Mouse (Mus musculus): ENCODE data around the gene Zfp646.
A peak's percentile ranks its signal among the peaks of the same experiment; 100 is the strongest.
"Not testable (repeated sequence)": the region's sequence is repeated elsewhere in the genome, so short reads cannot be mapped to it uniquely, and the experiment has no call there.

Gene Zfp646

GRCm38 (mm10) chr7:127879301-127879700 lies 3.3 kb downstream of the Zfp646 start:
- DNase-seq (ENCODE audit: low read depth in 1 of 2, low spot score in 2 of 2) = no peak

GRCm38 (mm10) chr7:127880431-127880830 lies 4.4 kb downstream of the Zfp646 start:
- no peak for DNase-seq (ENCODE audit: low read depth in 1 of 2, low spot score in 2 of 2)

GRCm38 (mm10) chr7:127885951-127886350 lies 9.9 kb downstream of the Zfp646 start:
- no peak for DNase-seq (ENCODE audit: low read depth in 1 of 2, low spot score in 2 of 2)

- no peak for DNase-seq (ENCODE audit: low read depth in 1 of 2, low spot score in 2 of 2)
Observed at GRCm38 (mm10) chr7:127886551-127886950, 10.5 kb downstream of the Zfp646 start.

GRCm38 (mm10) chr7:127887191-127887590 lies 11.2 kb downstream of the Zfp646 start:
- DNase-seq (ENCODE audit: low read depth in 1 of 2, low spot score in 2 of 2) = no peak

- no peak for DNase-seq (ENCODE audit: low read depth in 1 of 2, low spot score in 2 of 2)
Observed at GRCm38 (mm10) chr7:127887781-127888180, 11.8 kb downstream of the Zfp646 start.

- no peak for DNase-seq (ENCODE audit: low read depth in 1 of 2, low spot score in 2 of 2)
Observed at GRCm38 (mm10) chr7:127888821-127889220, 12.8 kb downstream of the Zfp646 start.

- no peak for DNase-seq (ENCODE audit: low read depth in 1 of 2, low spot score in 2 of 2)
Observed at GRCm38 (mm10) chr7:127890798-127891197, 14.8 kb downstream of the Zfp646 start, which contains the start of gene Prss53. Gene Prss53 (minus strand): TSS chr7:127890970.

GRCm38 (mm10) chr7:127894480-127894879 lies 18.5 kb downstream of the Zfp646 start:
- DNase-seq (ENCODE audit: low read depth in 1 of 2, low spot score in 2 of 2) = no peak

- DNase-seq (ENCODE audit: low read depth in 1 of 2, low spot score in 2 of 2) = peak; percentile 75 to 82
Observed at GRCm38 (mm10) chr7:127895442-127895841, 19.4 kb downstream of the Zfp646 start, which contains the start of the genes Gm21974 and Vkorc1. Gene Gm21974 (minus strand): TSS chr7:127895454. Gene Vkorc1 (minus strand): TSS chr7:127895617.

- DNase-seq (ENCODE audit: low read depth in 1 of 2, low spot score in 2 of 2) = not testable (repeated sequence)
Observed at GRCm38 (mm10) chr7:127895891-127896290, 19.9 kb downstream of the Zfp646 start.

- peak in 1 of 2 experiments; percentile 55 for DNase-seq (ENCODE audit: low read depth in 1 of 2, low spot score in 2 of 2)
Observed at GRCm38 (mm10) chr7:127896384-127896783, 20.4 kb downstream of the Zfp646 start.

GRCm38 (mm10) chr7:127897542-127897941 lies 21.5 kb downstream of the Zfp646 start:
- DNase-seq (ENCODE audit: low read depth in 1 of 2, low spot score in 2 of 2) = no peak

GRCm38 (mm10) chr7:127898179-127898956 lies 22.3 kb downstream of the Zfp646 start:
- DNase-seq (ENCODE audit: low read depth in 1 of 2, low spot score in 2 of 2) = no peak

- no peak for DNase-seq (ENCODE audit: low read depth in 1 of 2, low spot score in 2 of 2)
Observed at GRCm38 (mm10) chr7:127899997-127900396, 24.0 kb downstream of the Zfp646 start.

GRCm38 (mm10) chr7:127901772-127902171 lies 25.8 kb downstream of the Zfp646 start:
- DNase-seq (ENCODE audit: low read depth in 1 of 2, low spot score in 2 of 2) = no peak

- no peak for DNase-seq (ENCODE audit: low read depth in 1 of 2, low spot score in 2 of 2)
Observed at GRCm38 (mm10) chr7:127903971-127904796, 28.2 kb downstream of the Zfp646 start, which contains the start of gene Bckdk. Gene Bckdk (plus strand): TSS chr7:127904082.

GRCm38 (mm10) chr7:127907939-127908338 lies 31.9 kb downstream of the Zfp646 start:
- no peak for DNase-seq (ENCODE audit: low read depth in 1 of 2, low spot score in 2 of 2)

GRCm38 (mm10) chr7:127908656-127909055 lies 32.6 kb downstream of the Zfp646 start:
- DNase-seq (ENCODE audit: low read depth in 1 of 2, low spot score in 2 of 2) = no peak

- peak in 1 of 2 experiments; percentile 70 for DNase-seq (ENCODE audit: low read depth in 1 of 2, low spot score in 2 of 2)
Observed at GRCm38 (mm10) chr7:127912190-127912871, 36.3 kb downstream of the Zfp646 start, which contains the start of gene Kat8. Gene Kat8 (plus strand): TSS chr7:127912516.

GRCm38 (mm10) chr7:127912938-127913337 lies 36.9 kb downstream of the Zfp646 start:
- DNase-seq (ENCODE audit: low read depth in 1 of 2, low spot score in 2 of 2) = no peak
